Mouse (Mus musculus) thymus, postnatal 36 days (tissue): ENCODE results near the gene Nudt15.

Experiments
- DNase-seq, 2 experiments: peaks; one replicate each; pipeline ENCODE4 v3.0.0; 2022; ENCODE audit warnings: mixed read lengths in 2 of 2

Nudt15 gene

GRCm38 (mm10) chr14:73469506-73469905 is 78.5 kb downstream of the Nudt15 start:
- no peak for DNase-seq
